Mouse (Mus musculus): ENCODE data around the gene Zfp661. TPM values are rescaled to one million over a fixed set of nuclear protein-coding genes. Genes with fewer than 3 reads are reported as not detected.

Gene Zfp661
- total RNA-seq, 1 experiment = 5.1 TPM

DNA sequence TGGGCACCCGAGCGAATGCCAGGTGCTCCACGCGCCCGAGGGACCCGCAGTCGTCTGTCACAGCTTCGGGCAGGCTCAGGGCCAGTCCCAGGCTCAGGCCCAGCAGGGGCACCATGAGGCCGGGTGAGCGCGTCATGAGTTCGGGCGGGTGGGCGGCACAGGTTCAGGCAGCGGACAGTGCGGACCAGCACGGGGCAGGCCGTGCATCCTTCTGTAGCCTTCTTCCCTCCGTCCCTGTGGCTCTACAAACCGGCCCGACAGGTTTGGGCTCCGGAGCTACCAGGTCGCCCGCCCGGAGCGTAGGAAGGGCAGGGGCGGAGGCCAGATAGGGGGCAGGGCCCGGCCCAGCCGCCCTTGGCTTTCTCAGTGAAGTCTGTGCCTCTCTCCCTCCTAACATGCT is 45.7 kb downstream of the Zfp661 start, which contains the start of gene Prom2:
Gene Prom2, minus strand, starts transcription at position 283 of the 400 bp plus-strand sequence.
- no peaks in the 10 kb centered on the region for H3K9me3 ChIP-seq (ENCODE audit: control insufficient read depth, insufficient read depth, low read depth, low read length)
- no peak for DNase-seq (ENCODE audit: low read depth, low spot score)
- peak within 1 kb of the TSS; percentile 27; the same call in 1 of the 2 replicates for H3K9ac ChIP-seq (ENCODE audit: insufficient read depth, low read depth, low read length, poor library complexity, severe bottlenecking)
- peak within 1 kb of the TSS; percentile 63 to 64 for H3K4me3 ChIP-seq (ENCODE audit: insufficient read depth in 1 of 2, low read depth in 1 of 2, low read length in 2 of 2, poor library complexity in 1 of 2, severe bottlenecking in 1 of 2)
- in situ Hi-C loops (cut with MboI; ENCODE audit: low sequenced_read_pairs in 2 of 2, unreplicated experiment in 2 of 2) = no loop called here
- H3K27ac ChIP-seq (ENCODE audit: insufficient read depth, low read depth, low read length, poor library complexity, severe bottlenecking) = no peak within 1 kb of the TSS
- H3K4me1 ChIP-seq (ENCODE audit: control insufficient read depth in 2 of 2, insufficient read depth in 2 of 2, low read length in 2 of 2, poor library complexity in 1 of 2) = peaks cover 0 to 4% of the 10 kb centered on the region in 2 experiments; a peak in 1 of 4 replicates
- H3K36me3 ChIP-seq (ENCODE audit: control insufficient read depth, insufficient read depth, low read length, poor library complexity, severe bottlenecking) = no peaks in the 10 kb centered on the region
- TF ChIP-seq MAFK (IDR thresholded peaks at IDR 0.05; ENCODE audit: insufficient read depth, low read depth, low read length) = no peak
- no peak for TF ChIP-seq CHD2 (IDR thresholded peaks at IDR 0.05; ENCODE audit: low read depth, low read length)
- TF ChIP-seq ZNF384 (IDR thresholded peaks at IDR 0.05; ENCODE audit: low read depth, low read length) = no peak
- TF ChIP-seq ZC3H11A (IDR thresholded peaks at IDR 0.05; ENCODE audit: borderline replicate concordance, low read depth, low read length) = no peak
- TF ChIP-seq HCFC1 (IDR thresholded peaks at IDR 0.05; ENCODE audit: borderline replicate concordance, insufficient read depth, low read length) = no peak

DNA sequence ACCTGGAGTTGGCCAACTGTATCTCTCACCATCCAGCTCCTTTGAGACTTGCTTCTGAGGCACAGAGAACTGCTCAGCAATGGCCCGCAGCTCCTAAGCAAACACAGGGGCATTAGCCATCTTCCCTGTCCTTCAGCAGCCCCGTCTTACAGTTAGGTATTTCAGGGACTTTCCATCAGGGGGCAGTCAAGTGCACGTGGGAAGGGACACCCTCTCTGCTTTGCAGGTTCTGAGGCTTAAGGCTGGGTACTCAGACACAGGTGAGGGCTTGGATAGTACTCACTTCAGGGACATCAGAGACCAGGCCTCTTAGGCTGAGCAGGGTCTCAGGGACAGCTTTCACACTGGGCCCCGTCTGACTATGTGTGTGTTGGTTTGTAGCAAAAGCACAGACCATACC is 47.4 kb downstream of the Zfp661 start:
- Histone ChIP-seq H3K9me3 (ENCODE audit: control insufficient read depth, insufficient read depth, low read depth, low read length) (no peaks in the 10 kb centered on the region), H3K27ac (ENCODE audit: insufficient read depth, low read depth, low read length, poor library complexity, severe bottlenecking) (no peak overlapping the region), H3K36me3 (ENCODE audit: control insufficient read depth, insufficient read depth, low read length, poor library complexity, severe bottlenecking) (no peaks in the 10 kb centered on the region), H3K4me3 (ENCODE audit: insufficient read depth in 1 of 2, low read depth in 1 of 2, low read length in 2 of 2, poor library complexity in 1 of 2, severe bottlenecking in 1 of 2) (no peak overlapping the region), H3K4me1 (ENCODE audit: control insufficient read depth in 2 of 2, insufficient read depth in 2 of 2, low read length in 2 of 2, poor library complexity in 1 of 2) (peaks cover 0 to 4% of the 10 kb centered on the region in 2 experiments; a peak in 1 of 4 replicates), H3K9ac (ENCODE audit: insufficient read depth, low read depth, low read length, poor library complexity, severe bottlenecking) (no peak overlapping the region)
- TF ChIP-seq HCFC1 (IDR thresholded peaks at IDR 0.05; ENCODE audit: borderline replicate concordance, insufficient read depth, low read length) = no peak
- no peak for TF ChIP-seq MAFK (IDR thresholded peaks at IDR 0.05; ENCODE audit: insufficient read depth, low read depth, low read length)
- DNase-seq (ENCODE audit: low read depth, low spot score) = peak; percentile 41
- in situ Hi-C loops (cut with MboI; ENCODE audit: low sequenced_read_pairs in 2 of 2, unreplicated experiment in 2 of 2) = no loop called here

DNA sequence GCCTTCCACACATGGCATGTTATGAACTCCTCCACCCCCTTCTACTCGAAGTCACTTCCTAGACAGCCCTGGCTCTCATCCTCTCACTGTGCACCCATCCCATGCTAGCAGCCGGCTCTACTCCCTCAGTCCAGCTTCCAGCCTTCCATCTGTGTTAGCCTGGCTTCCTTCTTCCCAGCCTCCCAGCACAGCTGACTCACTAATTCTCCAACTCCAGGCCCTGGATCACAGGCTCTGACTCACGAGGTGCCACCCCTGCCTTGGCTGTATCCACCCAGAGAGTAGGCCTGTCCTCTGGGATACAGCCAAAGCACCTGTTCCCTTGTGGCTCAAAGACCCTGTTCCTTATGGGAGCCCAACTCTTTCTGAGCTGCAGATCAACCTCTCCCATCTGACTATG is 49.3 kb downstream of the Zfp661 start:
- Histone ChIP-seq H3K4me3 (ENCODE audit: insufficient read depth in 1 of 2, low read depth in 1 of 2, low read length in 2 of 2, poor library complexity in 1 of 2, severe bottlenecking in 1 of 2) (no peak overlapping the region), H3K27ac (ENCODE audit: insufficient read depth, low read depth, low read length, poor library complexity, severe bottlenecking) (no peak overlapping the region), H3K36me3 (ENCODE audit: control insufficient read depth, insufficient read depth, low read length, poor library complexity, severe bottlenecking) (no peaks in the 10 kb centered on the region), H3K4me1 (ENCODE audit: control insufficient read depth in 2 of 2, insufficient read depth in 2 of 2, low read length in 2 of 2, poor library complexity in 1 of 2) (peaks cover 0 to 4% of the 10 kb centered on the region in 2 experiments; a peak in 1 of 4 replicates), H3K9me3 (ENCODE audit: control insufficient read depth, insufficient read depth, low read depth, low read length) (no peaks in the 10 kb centered on the region), H3K9ac (ENCODE audit: insufficient read depth, low read depth, low read length, poor library complexity, severe bottlenecking) (no peak overlapping the region)
- no peak for DNase-seq (ENCODE audit: low read depth, low spot score)
- in situ Hi-C loops (cut with MboI; ENCODE audit: low sequenced_read_pairs in 2 of 2, unreplicated experiment in 2 of 2) = no loop called here
- TF ChIP-seq ZNF384 (IDR thresholded peaks at IDR 0.05; ENCODE audit: low read depth, low read length) (no peak), HCFC1 (IDR thresholded peaks at IDR 0.05; ENCODE audit: borderline replicate concordance, insufficient read depth, low read length) (no peak), CHD2 (IDR thresholded peaks at IDR 0.05; ENCODE audit: low read depth, low read length) (no peak), MAFK (IDR thresholded peaks at IDR 0.05; ENCODE audit: insufficient read depth, low read depth, low read length) (no peak), ZC3H11A (IDR thresholded peaks at IDR 0.05; ENCODE audit: borderline replicate concordance, low read depth, low read length) (no peak)

DNA sequence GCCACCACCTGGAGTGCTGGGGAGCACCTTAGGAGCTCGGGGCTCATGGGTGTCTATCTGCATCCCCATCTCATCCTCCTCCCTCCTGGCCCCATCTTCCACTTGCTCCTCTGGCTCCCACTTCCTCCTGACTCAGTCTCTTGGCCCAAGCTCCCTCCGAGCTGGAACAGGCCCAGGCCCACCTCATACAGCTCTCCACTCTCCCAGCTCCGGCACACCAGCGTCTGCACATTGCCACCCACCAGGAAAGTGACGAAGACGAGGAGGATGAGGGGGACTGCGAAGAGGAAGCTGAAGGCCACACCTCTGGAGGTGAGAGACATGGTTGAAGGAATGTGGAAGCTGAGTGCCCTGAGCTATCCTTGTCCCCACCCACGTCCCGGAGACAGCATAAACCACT is 51.5 kb downstream of the Zfp661 start:
- Histone ChIP-seq H3K27ac (ENCODE audit: insufficient read depth, low read depth, low read length, poor library complexity, severe bottlenecking) (no peak overlapping the region), H3K9me3 (ENCODE audit: control insufficient read depth, insufficient read depth, low read depth, low read length) (no peaks in the 10 kb centered on the region), H3K36me3 (ENCODE audit: control insufficient read depth, insufficient read depth, low read length, poor library complexity, severe bottlenecking) (no peaks in the 10 kb centered on the region), H3K4me1 (ENCODE audit: control insufficient read depth in 2 of 2, insufficient read depth in 2 of 2, low read length in 2 of 2, poor library complexity in 1 of 2) (peaks cover 0 to 6% of the 10 kb centered on the region in 2 experiments; a peak in 1 of 4 replicates), H3K9ac (ENCODE audit: insufficient read depth, low read depth, low read length, poor library complexity, severe bottlenecking) (no peak overlapping the region), H3K4me3 (ENCODE audit: insufficient read depth in 1 of 2, low read depth in 1 of 2, low read length in 2 of 2, poor library complexity in 1 of 2, severe bottlenecking in 1 of 2) (no peak overlapping the region)
- TF ChIP-seq ZC3H11A (IDR thresholded peaks at IDR 0.05; ENCODE audit: borderline replicate concordance, low read depth, low read length) = no peak
- TF ChIP-seq HCFC1 (IDR thresholded peaks at IDR 0.05; ENCODE audit: borderline replicate concordance, insufficient read depth, low read length) = no peak
- TF ChIP-seq MAFK (IDR thresholded peaks at IDR 0.05; ENCODE audit: insufficient read depth, low read depth, low read length) = no peak
- no peak for TF ChIP-seq CHD2 (IDR thresholded peaks at IDR 0.05; ENCODE audit: low read depth, low read length)
- TF ChIP-seq ZNF384 (IDR thresholded peaks at IDR 0.05; ENCODE audit: low read depth, low read length) = no peak
- in situ Hi-C loops (cut with MboI; ENCODE audit: low sequenced_read_pairs in 2 of 2, unreplicated experiment in 2 of 2) = no loop called here
- DNase-seq (ENCODE audit: low read depth, low spot score) = no peak

DNA sequence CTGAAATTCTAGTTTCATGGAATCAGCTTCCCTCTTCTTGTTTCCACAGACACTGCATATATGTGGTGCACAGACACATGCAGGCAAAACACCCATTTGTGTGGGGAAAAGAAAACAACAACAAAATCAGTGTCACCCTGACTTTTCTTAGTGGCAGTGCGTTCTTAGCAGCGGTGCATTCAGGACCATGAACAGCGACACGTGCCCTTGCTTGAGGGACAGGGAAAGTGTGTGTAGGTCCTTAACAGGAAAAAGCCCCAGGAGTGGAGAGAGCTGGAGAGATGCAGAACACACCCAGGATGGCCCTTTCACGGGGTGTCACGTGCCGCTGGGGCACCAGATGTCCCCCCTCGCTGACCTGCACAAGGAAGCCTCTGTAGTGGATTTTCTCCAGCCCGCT is 54.5 kb downstream of the Zfp661 start:
- H3K4me1 ChIP-seq (ENCODE audit: control insufficient read depth in 2 of 2, insufficient read depth in 2 of 2, low read length in 2 of 2, poor library complexity in 1 of 2) = peaks cover 0 to 8% of the 10 kb centered on the region in 2 experiments; a peak in 1 of 4 replicates
- no peak overlapping the region for H3K9ac ChIP-seq (ENCODE audit: insufficient read depth, low read depth, low read length, poor library complexity, severe bottlenecking)
- H3K4me3 ChIP-seq (ENCODE audit: insufficient read depth in 1 of 2, low read depth in 1 of 2, low read length in 2 of 2, poor library complexity in 1 of 2, severe bottlenecking in 1 of 2) = no peak overlapping the region
- peak; percentile 63 for DNase-seq (ENCODE audit: low read depth, low spot score)
- H3K27ac ChIP-seq (ENCODE audit: insufficient read depth, low read depth, low read length, poor library complexity, severe bottlenecking) = no peak overlapping the region
- no peaks in the 10 kb centered on the region for H3K9me3 ChIP-seq (ENCODE audit: control insufficient read depth, insufficient read depth, low read depth, low read length)
- H3K36me3 ChIP-seq (ENCODE audit: control insufficient read depth, insufficient read depth, low read length, poor library complexity, severe bottlenecking) = no peaks in the 10 kb centered on the region
- in situ Hi-C loops (cut with MboI; ENCODE audit: low sequenced_read_pairs in 2 of 2, unreplicated experiment in 2 of 2) = no loop called here
- TF ChIP-seq ZNF384 (IDR thresholded peaks at IDR 0.05; ENCODE audit: low read depth, low read length) = no peak
- TF ChIP-seq CHD2 (IDR thresholded peaks at IDR 0.05; ENCODE audit: low read depth, low read length) = no peak
- no peak for TF ChIP-seq HCFC1 (IDR thresholded peaks at IDR 0.05; ENCODE audit: borderline replicate concordance, insufficient read depth, low read length)
- no peak for TF ChIP-seq MAFK (IDR thresholded peaks at IDR 0.05; ENCODE audit: insufficient read depth, low read depth, low read length)

All from ES-E14 (cell line).